Mouse (Mus musculus): ENCODE measurements around the gene Apon.
A peak's percentile ranks its signal among the peaks of the same experiment; 100 is the strongest.
"Not testable (repeated sequence)": the region's sequence is repeated elsewhere in the genome, so short reads cannot be mapped to it uniquely, and the experiment has no call there.

The Apon gene

DNA sequence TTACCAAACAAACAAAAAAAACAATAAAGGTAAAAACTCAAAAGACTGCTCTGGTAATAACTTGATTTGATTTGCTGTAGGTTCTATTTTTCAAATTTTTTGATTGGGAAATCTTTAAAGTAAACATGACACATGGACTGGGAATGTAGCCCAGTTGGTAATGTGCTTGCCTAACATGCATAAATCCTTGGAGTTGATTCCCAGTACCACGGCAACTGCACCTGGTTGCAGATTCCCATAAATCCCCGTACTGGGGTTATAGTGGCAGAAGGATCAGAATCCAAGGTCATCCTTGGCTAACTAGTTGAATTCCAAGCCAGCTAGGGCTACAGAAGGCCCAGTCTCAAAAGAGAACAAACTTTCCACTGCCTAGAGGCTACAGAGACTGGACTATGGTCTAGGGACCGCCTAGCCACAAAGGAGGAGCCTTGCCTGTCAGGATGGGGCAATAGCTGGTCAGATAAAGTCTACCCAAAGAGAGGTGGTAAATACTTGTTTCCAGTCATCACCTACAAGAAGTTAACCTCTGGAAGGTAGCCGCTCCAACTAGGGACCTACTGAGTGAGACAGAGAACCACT is at the start of gene Apon:
TSS of gene Apon (plus strand) at position 420 of the 579 bp plus-strand sequence.
- DNase-seq (ENCODE audit: low spot score), result peak; percentile 77

DNA sequence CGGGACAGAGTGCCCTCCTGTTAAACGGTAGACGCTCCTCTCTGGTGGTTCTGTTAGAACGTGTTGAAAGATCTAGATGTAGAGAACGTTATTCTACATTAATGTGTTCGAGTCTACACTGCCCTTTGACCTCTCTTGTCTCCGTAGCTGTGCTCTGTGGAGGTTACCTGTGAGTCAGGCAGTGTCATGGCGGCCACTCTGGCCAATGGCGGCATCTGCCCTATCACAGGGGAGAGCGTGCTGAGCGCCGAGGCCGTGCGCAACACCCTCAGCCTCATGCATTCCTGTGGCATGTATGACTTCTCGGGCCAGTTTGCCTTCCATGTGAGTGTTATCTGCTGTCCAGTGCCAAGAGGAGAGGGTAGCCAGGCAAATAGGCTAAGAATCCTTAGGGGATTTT is 49.0 kb upstream of the Apon start:
- DNase-seq (ENCODE audit: low spot score), result no peak

DNA sequence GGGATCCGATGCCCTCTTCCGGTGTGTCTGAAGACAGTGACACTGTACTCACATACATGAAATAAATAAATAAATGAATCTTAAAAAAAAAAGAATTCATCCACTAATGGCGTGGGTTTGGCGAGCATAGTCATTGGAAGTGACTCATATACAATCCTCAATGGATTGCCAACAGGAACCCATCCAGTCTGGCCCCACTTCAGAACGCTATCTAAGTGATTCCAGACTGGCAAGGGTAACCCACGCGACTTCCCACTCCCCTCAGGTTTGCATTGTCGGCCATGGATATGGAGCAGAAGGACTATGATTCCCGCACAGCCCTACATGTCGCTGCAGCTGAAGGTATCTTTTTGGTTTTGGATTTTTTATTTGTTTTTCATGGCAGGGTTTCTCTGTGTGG is 45.6 kb upstream of the Apon start:
- DNase-seq (ENCODE audit: low spot score), result no peak

DNA sequence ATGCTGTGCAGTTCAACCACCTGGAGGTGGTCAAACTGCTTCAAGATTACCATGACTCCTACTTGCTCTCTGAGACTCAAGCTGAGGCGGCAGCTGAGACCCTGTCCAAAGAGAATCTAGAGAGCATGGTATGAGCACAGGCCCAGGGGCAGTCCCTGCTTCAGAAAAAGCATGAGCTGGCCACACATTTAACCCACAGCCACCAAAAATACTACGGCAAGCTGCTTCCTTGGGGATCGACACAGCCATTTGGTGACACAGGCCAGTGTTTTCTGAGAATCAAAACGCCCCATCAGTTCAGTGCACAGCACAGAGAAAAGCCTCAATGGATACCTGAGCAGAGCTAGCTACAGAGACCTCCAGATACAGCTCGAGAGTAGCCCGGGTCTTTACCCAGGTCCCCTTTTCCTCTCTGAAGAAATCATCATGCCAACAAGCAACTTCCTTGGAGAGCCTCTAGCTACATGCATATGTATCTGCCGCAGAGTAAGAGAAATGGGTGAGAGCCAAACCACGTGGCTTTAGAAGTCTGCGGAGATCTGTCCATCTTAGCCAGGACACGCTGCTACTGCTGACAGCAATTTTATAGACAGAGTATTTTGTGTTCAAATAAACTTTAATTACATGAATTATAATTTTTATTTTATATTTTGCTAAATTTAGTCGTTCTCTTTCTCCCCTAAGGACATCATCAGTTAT is 44.4 kb upstream of the Apon start:
- DNase-seq (ENCODE audit: low spot score), result no peak

DNA sequence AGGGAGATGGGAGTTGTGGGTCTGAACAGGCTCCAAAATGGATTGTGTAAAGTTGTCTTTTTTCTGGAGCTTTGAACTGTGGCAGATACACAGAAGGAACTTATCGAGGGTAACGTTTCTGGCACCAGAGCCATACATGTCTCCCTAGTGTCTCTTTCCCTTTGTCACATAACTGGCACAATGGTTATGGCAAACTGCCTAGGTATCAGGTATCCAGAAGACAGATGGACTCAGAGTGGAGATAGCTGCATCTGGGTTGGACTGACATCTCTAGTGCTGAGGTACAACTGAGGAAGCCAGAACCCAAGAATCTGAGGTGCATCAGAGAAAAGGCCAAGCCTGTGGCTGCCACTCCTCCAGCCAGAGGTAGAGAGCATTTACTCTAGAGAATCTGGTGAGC is 43.8 kb upstream of the Apon start:
- no peak for DNase-seq (ENCODE audit: low spot score)

DNA sequence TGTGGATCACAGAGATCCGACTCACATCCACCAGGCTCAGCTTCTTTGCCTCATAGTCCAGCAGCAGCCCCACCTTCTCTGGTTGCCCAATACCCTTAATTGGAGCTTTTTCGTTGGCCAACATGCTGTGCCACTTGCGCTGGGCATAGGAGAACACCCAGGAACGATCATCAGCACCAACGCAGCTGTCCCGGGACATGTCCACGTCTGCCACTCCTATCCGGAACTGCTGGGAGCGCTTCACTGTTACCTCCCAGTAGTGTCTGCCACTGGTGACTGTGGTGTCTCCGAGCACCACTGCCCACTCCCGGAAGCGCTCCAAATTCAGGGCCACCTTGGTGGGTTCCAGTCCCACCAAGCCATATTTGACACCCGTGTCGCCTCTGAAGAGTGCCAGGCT is 42.9 kb upstream of the Apon start:
- DNase-seq (ENCODE audit: low spot score), result peak; percentile 54

DNA sequence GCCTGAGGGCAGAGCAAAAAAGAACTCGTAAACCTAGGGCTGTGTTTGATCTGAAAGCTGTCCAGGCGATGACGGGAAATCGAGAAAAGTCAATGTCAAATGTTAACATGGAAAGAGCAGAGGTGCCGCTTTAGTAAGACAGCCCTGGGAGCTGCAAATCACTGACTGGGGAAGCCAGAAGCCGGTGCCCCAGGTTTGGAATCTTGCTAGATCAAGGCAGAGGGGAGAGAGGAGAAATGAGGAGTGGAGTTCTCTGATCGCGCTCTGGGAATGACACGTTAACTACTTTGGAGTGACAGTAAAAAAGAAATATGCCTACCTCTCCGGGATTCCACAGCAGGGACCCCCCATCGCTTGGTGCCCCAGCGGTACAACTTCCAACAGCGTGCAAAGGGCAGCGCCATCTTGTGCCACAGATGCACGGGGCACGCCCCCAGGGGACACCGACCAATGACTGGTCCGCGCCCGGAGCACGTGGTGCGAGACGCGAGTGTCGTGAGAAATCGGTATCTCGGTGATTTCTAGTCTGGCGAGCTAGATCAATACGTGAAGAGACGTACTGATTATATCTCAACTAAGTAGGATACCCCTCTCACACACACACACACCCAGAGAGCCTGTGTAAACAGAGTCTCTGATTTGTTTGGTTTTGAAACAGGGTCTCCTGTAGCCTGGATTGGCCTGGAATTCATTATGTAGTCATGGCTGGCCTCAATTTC is 42.3 kb upstream of the Apon start, which contains the start of gene Spryd4:
TSS of gene Spryd4 (minus strand) at position 418 of the 719 bp plus-strand sequence.
- peak; percentile 88 for DNase-seq (ENCODE audit: low spot score)

DNA sequence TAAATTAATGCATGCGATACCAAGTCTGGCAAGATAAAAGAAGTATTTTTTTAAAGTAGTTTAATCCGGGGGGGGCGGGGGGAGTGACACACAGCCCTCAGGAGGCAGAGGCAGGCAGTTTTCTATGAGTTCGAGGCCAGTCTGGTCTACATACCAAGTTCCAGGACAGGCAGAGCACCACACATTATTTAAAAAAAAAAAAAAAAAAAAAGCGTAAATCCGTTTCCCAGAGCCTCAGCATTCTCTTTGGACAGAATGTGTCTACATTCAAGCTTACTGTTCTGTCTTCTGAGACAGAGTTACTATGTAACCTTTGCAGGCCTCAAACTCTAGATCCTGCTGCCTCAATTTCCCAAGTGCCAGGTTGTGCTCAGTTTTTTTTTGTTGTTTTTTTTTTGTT is 41.7 kb upstream of the Apon start:
- no peak for DNase-seq (ENCODE audit: low spot score)

DNA sequence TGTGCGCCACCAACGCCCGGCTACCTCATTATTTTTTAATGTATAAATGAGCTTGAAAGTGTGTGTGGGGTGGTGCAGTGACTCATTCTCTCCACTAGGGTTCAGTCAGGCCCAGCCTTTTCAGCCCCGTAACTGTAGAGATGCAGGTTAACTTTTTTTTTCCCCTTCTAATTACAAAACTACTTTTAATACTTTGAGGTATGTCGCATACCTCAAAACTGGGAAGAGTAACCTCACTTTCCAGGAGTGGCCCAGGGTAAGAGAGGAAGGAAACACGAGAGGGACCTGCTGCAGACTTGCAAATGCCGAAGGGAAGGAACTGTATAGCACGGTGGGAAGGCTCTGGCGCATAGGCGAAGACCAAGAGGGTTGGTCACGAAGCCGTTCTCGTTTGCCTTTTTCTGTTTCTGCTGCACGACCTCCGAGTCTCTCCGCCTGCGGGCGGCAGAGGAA is 41.0 kb upstream of the Apon start:
- peak; percentile 60 for DNase-seq (ENCODE audit: low spot score)

DNA sequence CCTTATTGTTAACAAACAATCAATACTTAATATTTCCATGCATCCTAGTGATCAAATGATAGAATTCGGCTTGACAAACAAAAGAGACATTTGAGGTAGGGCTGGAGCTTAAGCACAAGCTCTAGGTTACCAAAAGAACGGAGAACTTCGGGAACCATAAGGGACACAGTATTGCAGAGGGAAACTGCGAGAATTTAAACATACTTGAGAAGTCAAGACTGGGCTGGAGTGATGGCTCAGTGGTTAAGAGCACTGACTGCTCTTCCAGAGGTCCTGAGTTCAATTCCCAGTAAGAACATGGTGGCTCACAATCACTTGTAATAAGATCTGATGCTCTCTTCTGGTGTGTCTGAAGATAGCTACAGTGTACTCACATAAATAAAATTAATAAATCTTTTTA is 39.8 kb upstream of the Apon start:
- not testable (repeated sequence) for DNase-seq (ENCODE audit: low spot score)

DNA sequence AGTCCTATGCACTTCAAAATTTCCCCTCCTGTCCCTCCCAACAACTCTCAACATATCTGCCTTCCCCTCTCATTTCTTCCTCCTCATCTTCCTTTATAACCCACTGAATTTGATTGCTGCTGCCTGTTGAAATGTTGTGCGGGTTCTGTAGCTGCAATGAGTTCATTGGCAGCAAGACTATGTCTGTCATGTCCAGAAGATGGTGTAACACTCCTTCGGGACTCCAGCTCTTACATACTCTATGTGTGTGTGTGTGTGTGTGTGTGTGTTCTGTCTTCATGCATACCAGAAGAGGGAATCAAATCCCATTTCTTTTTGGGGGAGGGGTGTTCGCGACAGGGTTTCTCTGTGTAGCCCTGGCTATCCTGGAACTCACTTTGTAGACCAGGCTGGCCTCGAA is 38.9 kb upstream of the Apon start:
- DNase-seq (ENCODE audit: low spot score), result peak; percentile 55

DNA sequence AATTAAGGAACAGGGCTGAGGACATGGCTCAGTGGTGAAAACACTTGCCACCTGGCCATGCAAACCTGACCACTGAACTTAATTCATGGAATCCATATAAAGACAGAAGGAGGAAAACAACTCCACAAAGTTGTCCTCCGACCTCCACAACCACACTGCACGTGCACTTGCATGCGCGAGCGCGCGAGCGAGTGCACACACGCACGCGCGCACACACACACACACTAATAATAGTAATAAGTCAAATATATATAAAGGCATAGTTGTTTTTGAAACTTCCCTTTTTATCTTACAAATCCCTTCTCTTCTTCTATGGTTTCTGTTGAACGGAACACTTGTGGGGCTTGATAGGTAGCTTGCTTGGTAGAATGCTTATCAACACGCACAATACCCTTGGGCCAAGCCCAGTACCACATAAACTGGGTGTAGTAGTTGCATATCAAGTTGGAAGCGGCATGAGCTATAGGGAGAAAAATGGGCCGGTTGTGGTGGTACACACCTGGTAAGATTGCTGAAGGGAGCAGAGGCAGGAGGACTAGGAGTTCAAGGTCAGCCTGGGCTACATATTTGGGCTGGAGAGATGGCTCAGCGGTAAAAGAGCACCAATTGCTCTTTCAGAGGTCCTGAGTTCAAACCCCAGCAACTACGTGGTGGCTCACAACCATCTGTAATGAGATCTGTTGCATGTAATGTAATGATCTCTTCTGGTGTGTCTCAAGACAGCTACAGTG is 35.3 kb upstream of the Apon start:
- no peak for DNase-seq (ENCODE audit: low spot score)

DNA sequence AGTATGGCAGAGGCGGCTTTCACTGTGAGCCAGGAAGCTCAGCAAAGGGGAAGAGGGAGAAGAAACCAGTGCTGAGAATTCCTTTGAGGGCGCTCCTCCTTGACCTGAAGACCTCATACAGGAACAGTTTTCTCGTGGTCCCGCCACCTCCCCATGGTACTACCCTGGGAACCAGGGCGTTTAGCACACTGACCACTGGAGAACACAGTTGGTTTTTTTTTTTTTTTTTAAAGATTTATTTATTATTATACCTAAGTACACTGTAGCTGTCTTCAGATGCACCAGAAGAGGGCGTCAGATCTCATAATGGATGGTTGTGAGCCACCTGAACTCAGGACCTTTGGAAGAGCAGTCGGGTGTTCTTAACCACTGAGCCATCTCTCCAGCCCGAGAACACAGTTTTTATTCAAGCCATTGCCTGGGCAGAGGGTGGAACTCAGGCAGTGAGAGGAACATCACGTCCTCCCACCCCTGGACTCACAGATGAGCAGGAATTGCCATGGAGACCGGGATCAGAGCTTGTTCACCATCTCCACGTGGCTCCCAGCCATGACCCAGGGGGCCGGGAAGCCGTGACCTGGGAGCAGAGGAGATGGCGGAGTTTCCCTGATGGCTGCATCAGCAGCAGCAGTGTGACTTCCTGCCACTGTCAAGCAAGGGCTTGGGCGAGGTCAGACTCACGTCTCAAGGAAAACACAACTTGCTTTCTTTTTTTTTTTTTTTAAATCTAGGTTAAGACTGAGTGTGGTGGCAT is 32.2 kb upstream of the Apon start:
- no peak for DNase-seq (ENCODE audit: low spot score)

DNA sequence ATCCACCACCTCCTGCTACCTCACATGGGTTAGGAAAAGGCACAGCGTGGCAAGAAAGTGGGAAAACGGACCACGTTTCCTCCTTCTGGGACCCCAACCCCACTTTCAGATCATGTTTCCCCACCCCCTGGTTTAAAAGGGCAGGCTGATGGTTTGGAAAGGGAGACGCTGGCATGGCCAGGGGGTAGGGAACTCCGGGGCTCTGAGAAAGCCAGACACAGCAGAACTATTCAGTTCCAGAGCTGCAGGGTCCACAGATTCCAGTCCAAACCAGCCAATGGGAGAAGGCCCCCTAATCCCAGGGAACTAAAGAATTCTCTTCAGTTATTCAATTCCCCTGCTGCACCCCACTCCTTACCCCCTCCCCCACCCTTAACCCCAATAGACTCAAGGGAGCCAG is 28.8 kb upstream of the Apon start:
- DNase-seq (ENCODE audit: low spot score), result no peak

DNA sequence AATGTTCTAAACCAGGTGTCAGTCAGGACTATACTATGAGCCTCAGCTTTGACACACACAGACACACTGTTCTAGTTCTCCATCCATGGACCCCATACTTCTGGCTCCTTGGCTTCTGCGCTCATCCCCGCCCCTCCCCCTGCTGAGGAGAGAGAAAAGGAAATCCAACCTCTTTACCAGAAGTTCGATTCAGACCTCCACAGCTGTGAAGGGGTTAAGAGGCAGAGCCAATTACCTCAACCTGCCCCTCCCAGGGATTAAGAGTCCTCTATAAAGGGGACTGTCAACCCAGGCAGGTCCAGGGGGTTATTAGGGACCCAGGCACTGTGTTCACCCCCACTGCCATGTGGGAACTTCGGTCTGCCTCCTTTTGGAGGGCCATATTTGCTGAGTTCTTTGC is 28.4 kb upstream of the Apon start, which contains the start of gene Mip:
TSS of gene Mip (plus strand) at position 301 of the 400 bp plus-strand sequence.
- DNase-seq (ENCODE audit: low spot score), result no peak

DNA sequence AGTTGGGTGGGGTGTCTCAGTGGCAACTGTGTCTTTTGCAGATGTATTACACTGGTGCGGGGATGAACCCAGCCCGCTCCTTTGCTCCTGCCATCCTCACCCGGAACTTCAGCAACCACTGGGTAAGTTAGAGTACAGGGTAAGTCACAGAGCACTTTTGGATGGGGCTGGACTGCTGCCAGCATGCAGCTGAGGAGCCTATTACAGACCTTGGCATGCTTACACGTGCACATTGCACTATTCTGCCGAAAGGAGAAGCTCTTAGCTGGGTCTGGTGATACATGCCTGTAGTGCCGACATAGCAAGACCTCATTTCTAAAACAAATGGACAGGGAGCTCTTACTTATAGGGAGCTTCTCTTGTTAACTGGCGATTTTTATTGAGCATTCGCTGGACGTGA is 26.3 kb upstream of the Apon start:
- DNase-seq (ENCODE audit: low spot score), result no peak

DNA sequence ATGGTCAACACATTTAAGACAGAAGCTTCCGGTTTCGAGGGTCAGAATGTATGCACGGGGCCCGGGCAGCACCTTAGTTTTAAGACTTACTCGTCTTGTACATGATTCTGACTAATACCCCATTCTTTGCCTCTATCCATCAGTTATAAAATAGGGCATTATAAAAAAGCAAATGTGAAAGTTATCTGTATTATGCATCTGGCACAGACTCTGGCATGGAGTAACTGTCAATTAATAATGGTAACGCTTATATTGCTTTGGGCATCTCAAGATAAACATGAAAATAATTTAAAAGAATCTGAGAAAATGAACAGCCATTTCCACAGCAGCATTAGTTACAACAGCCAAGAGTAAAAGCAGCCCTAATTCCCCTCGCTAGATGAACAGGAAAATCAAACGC is 25.9 kb upstream of the Apon start:
- DNase-seq (ENCODE audit: low spot score), result no peak

DNA sequence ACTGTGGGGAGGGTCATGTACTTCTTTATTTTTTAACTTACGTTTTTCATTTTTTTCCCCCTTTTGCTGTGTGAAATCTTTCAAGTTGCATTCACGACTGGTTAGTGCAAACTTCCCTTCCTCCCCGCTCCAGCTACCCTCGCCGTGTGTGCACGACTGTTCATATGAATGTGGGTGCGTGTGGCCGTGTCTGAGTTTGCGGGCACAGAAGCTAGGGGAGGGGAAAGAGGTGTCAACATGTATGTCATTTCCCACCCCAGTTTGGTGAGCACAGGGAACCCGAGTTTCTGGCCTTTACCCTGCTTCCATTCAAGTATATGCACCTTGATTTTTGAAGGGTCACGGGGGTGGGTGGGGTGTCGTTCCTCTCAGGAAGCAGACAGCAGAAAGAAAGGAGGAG is 23.3 kb upstream of the Apon start:
- DNase-seq (ENCODE audit: low spot score), result no peak

DNA sequence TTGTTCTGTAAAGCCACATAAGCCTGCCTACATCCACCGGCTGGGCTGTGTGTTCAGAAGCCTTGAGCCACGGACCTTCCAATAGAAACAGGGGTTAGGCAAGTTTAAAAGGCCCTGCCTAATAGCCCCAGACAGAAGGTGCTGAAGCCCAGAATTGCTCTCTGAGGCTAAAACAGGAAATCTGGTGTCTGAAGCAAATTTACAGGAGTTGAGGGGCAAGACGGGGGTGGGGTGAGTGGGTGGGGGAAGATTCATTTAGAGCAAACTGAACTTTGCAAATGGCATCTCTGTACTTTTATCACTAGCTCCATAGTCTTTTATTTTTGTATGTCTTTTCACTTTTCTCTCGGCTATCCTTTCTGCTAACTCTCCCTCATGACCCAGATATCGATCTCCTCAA is 22.8 kb upstream of the Apon start:
- no peak for DNase-seq (ENCODE audit: low spot score)

DNA sequence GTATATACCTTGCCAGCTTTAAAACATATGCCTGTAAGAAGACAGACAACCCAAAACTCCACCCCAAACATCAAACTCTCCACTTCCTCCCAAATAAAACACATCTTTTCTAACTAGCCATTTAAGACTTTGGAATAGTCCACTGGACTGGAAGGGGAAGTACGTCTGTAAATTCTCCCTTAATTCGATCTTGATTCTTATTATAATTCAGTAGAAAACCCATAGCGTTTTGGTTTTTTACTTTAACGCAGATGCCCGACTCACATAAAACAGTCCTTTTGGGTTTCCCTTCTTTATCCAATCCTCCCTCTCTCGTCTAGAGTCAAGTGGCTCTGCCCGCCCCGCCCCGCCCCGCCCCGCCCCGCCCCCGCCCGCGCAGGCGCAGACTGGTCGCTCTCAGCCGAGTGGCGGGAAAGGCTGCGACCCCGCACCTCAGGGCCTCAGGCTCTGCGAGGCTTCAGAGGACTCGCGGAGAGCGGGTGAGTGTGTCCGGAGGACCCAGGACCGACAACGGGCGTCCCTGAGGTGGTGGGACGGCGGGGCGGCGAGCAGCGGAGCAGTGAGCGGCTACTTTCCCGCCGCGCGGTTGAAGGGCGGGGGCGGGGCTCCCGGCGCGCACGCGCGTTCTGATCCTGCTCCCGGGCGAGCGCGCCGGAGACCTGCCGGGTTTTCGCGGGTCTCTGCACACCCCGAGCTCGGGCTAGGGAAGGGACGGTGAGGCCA is 22.0 kb upstream of the Apon start, which contains the start of gene Timeless:
TSS of gene Timeless (plus strand) at position 369 of the 723 bp plus-strand sequence.
- DNase-seq (ENCODE audit: low spot score), result peak; percentile 79

DNA sequence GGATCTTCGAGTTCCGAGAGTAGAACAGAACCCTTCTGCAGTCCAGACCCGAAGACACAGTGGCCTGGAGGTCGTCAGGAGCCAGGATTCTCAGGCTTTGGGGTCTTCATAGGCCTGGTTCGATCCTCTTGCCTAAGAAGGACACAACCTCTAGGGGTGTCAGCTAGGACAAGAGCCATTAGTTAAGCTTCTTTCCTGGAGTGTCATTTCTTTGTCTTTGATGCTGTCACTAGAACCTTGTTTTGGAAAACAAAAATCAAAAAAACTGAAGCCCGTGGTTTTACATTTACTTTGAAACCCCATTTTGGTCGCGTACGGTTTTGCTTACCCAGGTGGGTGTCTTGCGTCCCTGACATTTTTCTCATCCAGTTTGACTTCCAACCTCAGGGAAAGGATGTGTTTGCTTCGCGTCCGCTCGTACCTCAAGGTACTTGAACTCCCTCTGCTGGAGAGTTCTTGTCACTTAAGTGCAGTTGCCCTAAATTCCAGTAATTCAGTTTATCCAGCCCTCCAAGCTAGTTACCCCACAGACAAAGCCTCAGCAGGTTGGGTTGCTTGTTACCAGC is 21.4 kb upstream of the Apon start:
- DNase-seq (ENCODE audit: low spot score), result peak; percentile 83
